Mouse (Mus musculus): ENCODE measurements at regions not wholly inside any gene's neighbourhood (a gene's known extent, or its start where the extent isn't known, plus 50 kb on each side); places are given as distances from the start of the nearest gene placed in this dataset.

- H3K27me3 ChIP-seq: no peaks in the 10 kb centered on the region
- ChIA-PET POLR2A (no interaction called here), CTCF (no interaction called here)
- DNase-seq (ENCODE audit: low read depth, low spot score) (no peak), ATAC-seq (no peak)
- in situ Hi-C loops (cut with MboI; ENCODE audit: low pct_unique_long_range_greater_than_20kb): no loop called here
- TF ChIP-seq CTCF (IDR thresholded peaks at IDR 0.05): no peak
These were observed 99.6 kb upstream of the Zc3h12a start for GRCm38 (mm10) chr4:125227194-125227593.

DNA sequence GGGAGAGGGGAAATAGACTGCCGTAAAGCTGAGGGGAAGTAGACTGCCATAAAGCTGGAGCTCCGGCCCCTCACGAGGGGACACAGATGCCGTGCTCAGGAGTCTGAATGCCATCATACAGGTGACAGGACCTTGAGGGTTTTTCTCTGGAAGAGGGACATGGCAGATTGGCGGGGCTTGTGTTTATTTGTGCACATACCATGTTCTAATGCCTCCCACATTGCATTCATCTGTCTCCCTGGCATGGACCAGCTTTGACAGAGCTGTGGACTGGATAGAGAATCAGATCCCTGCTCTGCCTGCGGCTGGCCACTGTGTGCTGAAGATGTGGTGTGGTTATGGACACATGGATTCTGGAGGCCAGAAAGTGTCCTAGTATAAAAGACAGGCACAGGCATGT lies 95.3 kb upstream of the Zc3h12a start:
- peaks cover 7% of the 10 kb centered on the region for H3K27me3 ChIP-seq
- in situ Hi-C loops (cut with MboI; ENCODE audit: low pct_unique_long_range_greater_than_20kb): no loop called here
- DNase-seq (ENCODE audit: low read depth, low spot score) (no peak), ATAC-seq (no peak)
- ChIA-PET CTCF (no interaction called here), POLR2A (no interaction called here)
- TF ChIP-seq CTCF (IDR thresholded peaks at IDR 0.05): no peak

- H3K27me3 ChIP-seq: peaks cover 7% of the 10 kb centered on the region
- TF ChIP-seq CTCF (IDR thresholded peaks at IDR 0.05): no peak
- ATAC-seq (no peak), DNase-seq (ENCODE audit: low read depth, low spot score) (no peak)
- in situ Hi-C loops (cut with MboI; ENCODE audit: low pct_unique_long_range_greater_than_20kb): no loop called here
- ChIA-PET CTCF (no interaction called here), POLR2A (no interaction called here)
These were observed 92.7 kb upstream of the Zc3h12a start for GRCm38 (mm10) chr4:125220314-125220713.

DNA sequence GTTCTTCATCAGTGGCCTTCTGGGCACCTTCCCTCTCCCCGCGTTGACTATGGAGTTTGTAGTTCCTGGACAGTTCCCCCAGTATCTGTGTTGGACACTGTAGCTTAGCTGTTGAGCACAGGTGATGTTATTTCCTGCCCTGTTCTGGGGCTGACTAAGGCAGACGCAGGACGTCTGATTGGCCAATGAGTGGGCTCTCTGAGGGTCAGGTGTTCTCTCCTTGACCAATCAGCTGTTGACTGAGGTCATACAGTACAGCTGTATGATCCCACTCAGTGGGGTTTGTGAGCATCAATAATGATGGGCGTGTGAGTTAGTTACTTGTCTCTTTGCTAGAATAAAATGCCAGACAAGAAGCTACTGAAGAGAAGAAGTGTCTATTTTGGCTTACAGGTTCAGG lies 91.6 kb upstream of the Zc3h12a start:
- no peak for TF ChIP-seq CTCF (IDR thresholded peaks at IDR 0.05)
- peaks cover 7% of the 10 kb centered on the region for H3K27me3 ChIP-seq
- no peak for ATAC-seq
- POLR2A ChIA-PET: no interaction called here
- CTCF ChIA-PET: no interaction called here
- DNase-seq (ENCODE audit: low read depth, low spot score): no peak
- in situ Hi-C loops (cut with MboI; ENCODE audit: low pct_unique_long_range_greater_than_20kb): no loop called here

- CTCF ChIA-PET: no interaction called here
- no peak for DNase-seq (ENCODE audit: low read depth, low spot score)
- POLR2A ChIA-PET: no interaction called here
- H3K27me3 ChIP-seq: peaks cover under 1% of the 10 kb centered on the region
- no peak for ATAC-seq
- in situ Hi-C loops (cut with MboI; ENCODE audit: low pct_unique_long_range_greater_than_20kb): no loop called here
- no peak for TF ChIP-seq CTCF (IDR thresholded peaks at IDR 0.05)
These were observed 86.7 kb upstream of the Zc3h12a start for GRCm38 (mm10) chr4:125214306-125214705.

DNA sequence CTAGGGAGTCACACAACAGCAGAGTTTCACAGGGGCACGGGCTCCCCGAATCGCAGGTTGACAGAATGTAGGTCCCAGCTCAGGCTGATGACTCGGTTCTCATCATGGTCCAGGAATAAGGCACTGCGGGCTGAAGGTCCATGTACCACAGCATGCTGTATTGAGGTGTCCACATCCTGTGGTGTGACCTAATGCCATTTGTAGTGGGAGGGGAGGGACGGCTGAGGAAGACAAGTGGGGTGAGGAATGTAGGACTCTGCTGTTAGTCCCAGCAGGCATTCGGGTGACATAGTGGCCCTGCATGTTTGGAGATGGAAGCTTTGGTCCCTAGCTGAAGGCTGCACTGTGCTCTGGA lies 84.5 kb upstream of the Zc3h12a start:
- ATAC-seq: no peak
- peaks cover 6% of the 10 kb centered on the region for H3K27me3 ChIP-seq
- CTCF ChIA-PET: no interaction called here
- DNase-seq (ENCODE audit: low read depth, low spot score): no peak
- POLR2A ChIA-PET: no interaction called here
- in situ Hi-C loops (cut with MboI; ENCODE audit: low pct_unique_long_range_greater_than_20kb): no loop called here
- TF ChIP-seq CTCF (IDR thresholded peaks at IDR 0.05): no peak

DNA sequence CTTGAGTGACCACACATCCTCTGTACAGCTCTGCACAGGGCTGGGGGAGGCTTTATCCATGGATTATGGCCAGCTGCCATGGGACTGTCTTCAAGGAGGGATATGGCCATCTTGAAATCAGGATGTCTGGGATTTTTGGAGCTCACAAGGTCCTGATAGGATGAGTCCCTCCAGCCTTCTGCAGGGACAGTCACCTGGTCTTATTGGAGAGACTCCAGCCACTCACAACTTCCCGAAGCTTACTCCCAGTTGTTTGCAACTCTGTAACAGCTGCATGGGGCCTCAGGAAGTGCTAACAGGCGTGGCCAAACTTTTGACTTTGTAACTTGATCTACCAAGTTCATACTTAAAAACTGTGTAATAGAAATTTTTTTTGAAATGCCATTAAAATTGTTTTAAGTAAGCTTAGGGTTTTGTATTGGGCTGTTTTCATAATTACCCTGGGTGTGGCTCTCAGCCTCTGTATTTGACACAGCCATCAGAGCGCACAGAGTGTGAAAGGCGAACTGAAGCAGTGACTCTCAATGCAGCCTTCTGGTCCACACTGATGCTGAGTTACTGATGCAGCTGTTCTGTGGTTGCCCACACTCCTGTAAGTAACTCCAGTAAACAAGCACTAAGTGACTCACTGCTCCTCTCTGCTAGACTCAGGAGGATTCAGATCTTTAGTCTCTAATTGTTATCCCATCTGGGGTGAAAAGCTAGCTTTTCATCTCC lies 84.0 kb upstream of the Zc3h12a start:
- DNase-seq (ENCODE audit: low read depth, low spot score): no peak
- in situ Hi-C loops (cut with MboI; ENCODE audit: low pct_unique_long_range_greater_than_20kb): no loop called here
- ChIA-PET POLR2A (no interaction called here), CTCF (no interaction called here)
- peaks cover 6% of the 10 kb centered on the region for H3K27me3 ChIP-seq
- no peak for ATAC-seq
- no peak for TF ChIP-seq CTCF (IDR thresholded peaks at IDR 0.05)

GRCm38 (mm10) chr4:125210719-125211118 lies 83.1 kb upstream of the Zc3h12a start:
- ATAC-seq: no peak
- H3K27me3 ChIP-seq: peaks cover 6% of the 10 kb centered on the region
- TF ChIP-seq CTCF (IDR thresholded peaks at IDR 0.05): no peak
- in situ Hi-C loops (cut with MboI; ENCODE audit: low pct_unique_long_range_greater_than_20kb): no loop called here
- DNase-seq (ENCODE audit: low read depth, low spot score): no peak
- CTCF ChIA-PET: no interaction called here
- POLR2A ChIA-PET: no interaction called here

GRCm38 (mm10) chr4:125208136-125208915 lies 80.7 kb upstream of the Zc3h12a start:
- peaks cover 6% of the 10 kb centered on the region for H3K27me3 ChIP-seq
- TF ChIP-seq CTCF (IDR thresholded peaks at IDR 0.05): no peak
- POLR2A ChIA-PET: no interaction called here
- CTCF ChIA-PET: no interaction called here
- in situ Hi-C loops (cut with MboI; ENCODE audit: low pct_unique_long_range_greater_than_20kb): no loop called here
- no peak for ATAC-seq
- no peak for DNase-seq (ENCODE audit: low read depth, low spot score)

DNA sequence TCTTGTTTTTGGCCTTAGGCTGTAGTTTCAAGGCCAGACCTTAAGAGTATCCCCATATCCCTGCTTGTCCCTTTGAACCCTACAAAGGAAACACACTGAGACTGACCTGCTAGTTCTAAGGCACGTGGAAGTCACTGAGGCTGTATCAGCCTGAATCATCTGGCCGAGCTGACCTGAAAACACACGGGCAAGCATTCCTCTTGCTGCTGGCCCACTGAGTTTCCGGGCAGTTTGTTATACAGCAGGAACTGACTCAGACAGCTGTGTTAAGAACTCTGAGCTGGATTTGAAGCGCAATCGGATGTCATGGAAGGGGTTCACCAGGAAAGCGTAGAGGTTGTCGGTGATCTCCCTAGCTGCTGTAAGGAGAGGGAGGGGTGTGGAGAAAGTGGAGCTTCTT lies 75.9 kb upstream of the Zc3h12a start:
- H3K27me3 ChIP-seq: peaks cover 12% of the 10 kb centered on the region
- POLR2A ChIA-PET: no interaction called here
- TF ChIP-seq CTCF (IDR thresholded peaks at IDR 0.05): no peak
- DNase-seq (ENCODE audit: low read depth, low spot score): no peak
- CTCF ChIA-PET: no interaction called here
- ATAC-seq: no peak
- in situ Hi-C loops (cut with MboI; ENCODE audit: low pct_unique_long_range_greater_than_20kb): no loop called here

GRCm38 (mm10) chr4:125201638-125202325 lies 74.1 kb upstream of the Zc3h12a start:
- POLR2A ChIA-PET: no interaction called here
- DNase-seq (ENCODE audit: low read depth, low spot score): no peak
- CTCF ChIA-PET: no interaction called here
- no peak for TF ChIP-seq CTCF (IDR thresholded peaks at IDR 0.05)
- peaks cover 6% of the 10 kb centered on the region for H3K27me3 ChIP-seq
- in situ Hi-C loops (cut with MboI; ENCODE audit: low pct_unique_long_range_greater_than_20kb): no loop called here
- ATAC-seq: no peak

All from Patski (cell line).